Mouse (Mus musculus) lung, postnatal 36 days (tissue): ENCODE results near the gene Sema4d.

Experiments
- DNase-seq: peaks from one replicate; pipeline ENCODE4 v3.0.0; 2022; ENCODE audit warnings: mixed read lengths

Gene Sema4d

GRCm38 (mm10) chr13:51752346-51753167 is 41.0 kb downstream of the Sema4d start:
- no peak for DNase-seq

DNA sequence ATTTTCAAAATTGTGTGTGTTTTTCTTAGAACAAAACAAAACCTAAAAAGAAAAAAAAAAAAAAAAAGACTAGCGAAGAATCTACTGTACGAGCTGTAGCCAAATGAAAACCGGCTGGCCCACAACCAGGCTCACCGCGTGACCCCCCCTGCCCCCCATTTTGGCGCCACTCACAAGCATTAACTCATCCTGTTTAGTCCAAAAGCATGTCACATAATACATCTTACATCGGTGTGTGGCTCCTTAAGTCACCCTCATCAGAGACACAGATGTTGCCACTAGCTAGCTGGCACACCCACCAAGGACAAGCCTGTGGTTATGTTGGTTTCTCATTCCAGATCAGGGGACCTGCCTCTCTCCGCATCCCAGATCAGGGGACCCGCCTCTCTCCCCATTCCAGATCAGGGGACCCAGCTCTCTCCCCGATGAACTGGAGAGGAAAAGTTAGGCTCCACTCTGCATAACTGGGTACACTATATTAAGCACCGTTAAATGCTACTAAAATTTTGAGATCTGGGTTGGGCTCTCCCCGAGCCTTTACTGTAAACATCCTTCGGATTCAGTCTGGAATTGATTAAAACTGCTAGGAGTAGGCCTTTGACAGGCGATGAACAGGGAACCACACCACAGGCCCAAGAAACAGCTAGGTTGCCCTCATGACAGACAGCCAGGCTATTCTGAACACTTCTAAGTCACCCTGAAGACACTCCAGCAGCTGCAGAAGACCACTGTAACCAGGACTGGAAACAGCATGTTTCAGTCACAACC is 43.8 kb downstream of the Sema4d start:
- DNase-seq, result no peak

DNA sequence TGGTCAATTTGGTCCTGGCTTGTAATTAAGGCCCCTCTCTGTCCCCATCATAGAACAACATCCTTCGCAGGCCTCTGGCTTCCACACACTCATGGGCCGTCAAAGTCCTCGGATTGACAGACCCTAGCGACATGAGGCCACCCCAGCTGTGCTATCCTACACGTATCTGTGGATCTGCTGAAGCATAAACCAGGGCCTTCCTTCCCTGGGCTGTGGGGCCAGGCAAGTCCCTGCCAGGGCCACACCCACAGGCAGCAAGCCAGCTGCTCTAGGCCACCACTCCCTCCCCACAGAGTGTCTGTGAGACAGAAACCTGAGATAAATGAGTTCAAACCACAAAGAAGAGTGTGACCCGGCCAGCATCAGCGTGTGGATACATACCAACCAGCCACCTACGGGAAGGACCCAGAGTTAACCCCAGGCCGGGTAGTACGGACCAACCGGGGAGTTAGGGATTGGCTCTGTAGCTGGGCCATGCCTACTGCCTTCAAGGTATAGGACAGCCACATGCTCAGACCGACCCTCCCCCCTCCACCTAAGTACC is 45.5 kb downstream of the Sema4d start:
- DNase-seq, result peak; percentile 65

DNA sequence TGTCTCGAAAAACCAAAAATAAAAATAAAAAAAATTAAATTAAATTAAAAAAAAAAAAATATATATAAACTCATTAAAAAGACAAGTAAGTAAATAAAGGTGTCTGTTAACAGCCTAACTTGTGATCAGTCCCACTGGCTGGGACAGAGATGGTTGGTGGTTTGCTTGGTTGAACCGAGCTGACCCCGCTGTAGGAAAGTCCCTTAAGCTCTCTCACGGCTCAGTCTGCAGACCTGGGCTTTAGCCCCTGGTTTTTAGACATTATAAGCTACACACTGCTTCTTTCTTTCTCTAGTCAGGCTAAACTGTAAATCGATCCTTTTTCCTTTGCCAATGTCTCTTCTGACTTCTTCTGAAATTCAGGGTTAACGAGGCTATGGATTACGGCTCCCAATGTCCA is 46.5 kb downstream of the Sema4d start:
- DNase-seq, result no peak

DNA sequence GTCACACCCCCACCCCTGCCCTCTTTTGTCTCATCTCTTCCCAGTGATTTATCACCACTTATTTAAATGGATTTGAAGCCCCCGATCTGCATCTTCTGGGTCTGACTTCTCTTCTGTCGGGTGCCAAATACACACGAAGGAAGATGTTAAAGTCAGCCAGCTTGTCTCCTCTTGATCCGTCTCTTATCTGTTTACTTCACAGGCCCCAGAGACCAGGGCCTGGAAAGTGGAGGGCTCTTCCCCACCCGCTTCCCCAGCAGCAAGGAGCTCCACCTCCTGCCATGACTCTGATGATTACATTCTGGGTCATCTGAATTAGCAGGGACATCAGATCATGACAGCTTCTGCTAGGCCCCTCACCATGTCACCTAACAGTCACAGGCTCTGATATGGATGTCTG is 47.7 kb downstream of the Sema4d start:
- no peak for DNase-seq

DNA sequence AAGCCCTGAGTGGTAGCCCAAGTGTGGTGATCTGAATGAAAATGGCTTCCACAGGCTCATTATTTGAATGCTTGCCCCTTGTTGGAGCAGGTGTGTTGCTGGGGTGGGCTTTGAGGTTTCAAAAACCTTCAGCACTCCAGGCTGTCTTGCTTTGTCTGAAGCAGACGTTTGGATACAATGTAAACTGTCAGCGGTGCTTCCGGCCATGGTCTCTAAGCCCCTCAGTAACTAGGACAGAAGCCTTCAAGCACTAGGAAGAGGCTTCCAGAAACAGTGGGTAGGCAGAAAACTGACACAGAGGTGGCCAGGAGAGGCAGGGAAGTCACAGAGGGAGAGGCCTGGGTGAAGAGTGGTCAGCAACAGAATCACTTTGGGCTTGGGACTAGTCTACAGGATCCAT is 49.7 kb downstream of the Sema4d start:
- DNase-seq, result no peak

DNA sequence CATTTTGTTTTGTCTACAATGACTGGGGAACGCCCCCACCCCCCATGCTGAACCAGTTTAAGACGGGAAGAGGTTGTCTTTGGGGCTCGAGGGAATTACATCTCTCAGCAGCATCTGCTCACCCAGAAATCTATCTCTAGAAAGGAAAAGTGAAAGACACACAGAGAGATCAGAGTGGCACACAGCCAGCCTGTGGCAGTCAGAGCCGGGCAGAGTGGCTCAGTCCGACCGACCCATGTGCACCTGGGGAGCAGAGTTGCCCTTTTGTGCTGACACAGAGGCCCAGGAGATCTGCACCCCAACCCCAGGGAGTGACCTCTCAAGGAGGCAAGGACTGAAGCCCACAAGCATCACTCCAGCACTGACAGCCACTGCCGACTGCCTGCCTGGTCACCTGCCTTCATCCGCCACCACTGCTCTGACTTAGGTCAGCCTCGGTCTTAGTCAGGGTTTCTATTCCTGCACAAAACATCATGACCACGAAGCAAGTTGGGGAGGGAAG is 50.9 kb downstream of the Sema4d start:
- DNase-seq, result no peak

GRCm38 (mm10) chr13:51740776-51741175 is 52.8 kb downstream of the Sema4d start:
- DNase-seq, result no peak

- DNase-seq, result no peak
Measured at GRCm38 (mm10) chr13:51739713-51740112, 53.8 kb downstream of the Sema4d start.

- no peak for DNase-seq
Measured at GRCm38 (mm10) chr13:51738531-51739117, 54.9 kb downstream of the Sema4d start.

DNA sequence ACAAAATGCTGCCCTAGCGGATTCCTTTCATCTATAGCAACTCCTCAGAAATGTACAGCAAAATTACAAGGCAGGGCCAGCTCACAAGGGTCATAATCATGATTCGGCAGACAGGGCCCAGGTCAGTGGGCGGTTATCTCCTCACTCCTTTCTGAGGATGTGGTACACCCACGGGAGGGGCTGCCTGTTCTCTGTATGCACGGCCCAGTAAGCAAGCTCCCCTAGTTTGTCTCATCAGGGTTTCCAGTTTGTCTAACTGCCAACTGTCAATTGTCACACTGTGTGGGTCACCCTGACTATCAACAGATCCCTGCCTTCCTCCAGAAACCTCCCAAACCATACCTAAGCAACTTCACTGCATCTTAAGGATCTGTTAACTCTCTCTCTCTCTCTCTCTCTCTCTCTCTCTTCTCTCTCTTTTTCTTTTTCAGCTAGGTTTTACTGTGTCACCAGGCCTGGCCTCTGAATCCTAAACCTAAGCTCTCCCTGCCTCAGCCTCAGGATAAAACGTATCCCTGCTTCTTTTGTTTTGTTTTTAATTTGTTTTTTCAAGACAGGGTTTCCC is 55.5 kb downstream of the Sema4d start:
- DNase-seq, result no peak

DNA sequence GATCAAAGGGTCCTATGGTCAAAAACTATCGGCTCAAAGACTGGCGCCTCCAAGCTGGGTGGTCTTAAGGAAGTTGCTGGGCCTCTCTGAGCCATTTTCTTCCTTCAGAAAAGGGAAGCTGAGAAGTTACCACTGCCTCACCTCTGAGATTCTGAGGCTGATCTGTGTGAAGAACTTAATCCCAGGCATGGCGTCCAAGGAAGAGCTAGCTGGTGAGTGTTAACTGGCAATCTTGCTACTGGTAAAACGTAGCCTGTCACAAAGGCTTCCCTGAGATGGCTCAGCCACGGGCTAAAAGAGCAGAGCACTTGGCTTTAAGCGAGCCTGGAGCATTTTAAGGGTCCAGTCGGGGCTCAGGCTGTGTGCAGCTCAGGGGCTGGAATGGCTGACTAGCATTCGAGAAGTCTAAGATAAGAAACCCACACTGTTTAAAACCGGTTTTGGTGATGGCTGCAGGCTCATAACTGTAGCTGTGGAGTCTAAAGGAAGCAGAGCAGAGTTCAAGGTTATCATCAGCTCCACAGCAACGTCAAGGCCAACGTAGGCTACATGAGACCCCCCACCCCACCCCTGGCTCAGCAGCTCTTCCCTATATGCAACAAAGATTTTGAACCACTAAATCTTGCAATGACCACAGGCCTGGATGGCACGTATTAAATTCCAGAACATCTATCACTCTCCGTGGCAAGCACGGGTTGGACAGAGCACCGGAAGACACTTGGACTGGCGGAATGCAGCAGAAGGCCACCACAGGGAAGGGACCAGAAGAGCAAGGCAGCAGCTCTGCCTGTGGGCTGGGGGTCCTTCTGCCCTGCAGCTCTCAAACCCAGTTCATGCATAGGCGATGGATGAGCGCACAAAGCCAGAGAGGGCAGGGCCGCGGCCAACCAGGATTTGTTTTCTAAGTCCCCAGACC is 56.3 kb downstream of the Sema4d start:
- no peak for DNase-seq

DNA sequence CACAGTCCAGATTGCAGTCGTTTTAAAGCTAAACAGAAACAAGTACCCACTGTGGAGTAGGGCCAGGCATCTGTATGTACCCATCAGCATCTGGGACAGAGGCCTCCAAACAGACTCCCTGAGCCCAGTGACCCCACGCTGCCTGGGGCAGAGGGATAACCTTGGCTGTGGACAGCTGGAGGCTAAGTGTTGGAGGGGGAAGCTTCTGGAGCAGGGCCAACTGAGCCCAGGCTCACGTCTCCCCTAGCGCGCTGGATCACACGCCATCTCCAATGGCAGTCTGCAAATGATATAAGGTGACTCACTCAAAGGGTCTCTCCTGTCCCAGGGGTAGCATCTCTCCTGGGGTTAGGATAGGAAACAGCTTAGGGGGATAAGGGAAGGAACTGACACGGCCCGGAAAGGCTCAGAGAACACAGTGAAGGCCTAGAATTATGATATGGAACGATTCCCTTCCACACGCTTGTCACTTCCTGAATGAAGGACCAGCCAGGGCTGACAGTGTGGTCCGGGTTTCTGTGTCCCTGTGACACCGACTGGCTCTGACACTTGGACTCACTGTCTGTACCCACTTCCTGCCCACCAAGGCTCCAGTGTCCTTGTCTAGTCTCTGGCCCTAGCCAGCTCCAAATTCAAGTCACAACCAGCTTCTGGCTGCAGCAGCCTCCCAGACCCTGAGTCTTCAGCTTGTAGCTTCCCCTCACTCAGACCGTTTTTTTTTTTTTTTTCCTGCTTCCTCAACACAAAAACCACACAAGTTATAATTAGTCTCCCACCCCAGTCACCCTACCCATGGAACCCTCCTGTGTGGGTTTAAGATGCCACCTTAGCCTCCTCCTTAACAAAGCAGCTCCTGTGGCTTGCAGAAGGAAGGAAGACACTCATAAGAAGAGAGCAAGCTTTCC is 57.3 kb downstream of the Sema4d start:
- no peak for DNase-seq

- DNase-seq, result peak; percentile 57
Measured at GRCm38 (mm10) chr13:51734556-51734955, 59.0 kb downstream of the Sema4d start.

- DNase-seq, result no peak
Measured at GRCm38 (mm10) chr13:51732097-51732664, 61.4 kb downstream of the Sema4d start.

- no peak for DNase-seq
Measured at GRCm38 (mm10) chr13:51731474-51731873, 62.1 kb downstream of the Sema4d start.

- no peak for DNase-seq
Measured at GRCm38 (mm10) chr13:51729887-51730361, 63.6 kb downstream of the Sema4d start.

DNA sequence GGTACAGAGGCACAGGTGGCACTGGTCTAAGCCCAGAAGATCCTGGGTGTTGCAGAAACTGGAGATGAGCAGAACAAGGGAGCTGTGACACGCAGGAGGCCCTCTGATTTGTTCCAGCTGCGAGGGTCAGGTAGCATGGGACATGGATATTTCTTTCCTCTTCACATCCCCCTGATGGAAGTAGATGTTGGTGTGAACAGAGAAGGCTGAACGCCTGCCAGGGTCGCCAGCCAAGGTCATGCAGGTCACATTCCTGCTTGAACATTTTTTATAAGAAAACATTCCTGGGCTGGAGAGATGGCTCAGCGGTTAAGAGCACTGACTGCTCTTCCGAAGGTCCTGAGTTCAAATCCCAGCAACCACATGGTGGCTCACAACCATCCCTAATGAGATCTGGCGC is 66.2 kb downstream of the Sema4d start:
- DNase-seq, result no peak

- DNase-seq, result no peak
Measured at GRCm38 (mm10) chr13:51725926-51726574, 67.5 kb downstream of the Sema4d start.

DNA sequence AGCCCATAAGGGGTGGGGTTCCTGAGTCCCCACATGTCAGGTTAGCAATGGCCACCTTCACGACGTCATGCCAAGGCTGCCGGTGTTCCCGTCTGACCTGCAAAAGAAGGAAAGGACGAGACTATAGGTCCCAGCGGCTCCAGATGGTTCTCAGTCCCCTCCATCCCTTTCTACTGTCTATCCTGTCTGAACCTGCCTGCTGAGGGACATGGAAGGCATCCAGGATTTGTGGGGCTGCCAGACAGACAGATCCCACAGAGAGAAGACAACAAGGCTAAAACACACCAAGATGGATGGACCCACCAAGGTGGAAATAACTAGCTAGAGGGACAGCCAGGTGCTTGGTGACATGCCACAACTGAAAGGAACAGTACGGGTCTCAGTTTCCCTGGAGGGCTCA is 68.1 kb downstream of the Sema4d start:
- DNase-seq, result no peak
